Mouse (Mus musculus): ENCODE results near the gene Palld.

The Palld gene

DNA sequence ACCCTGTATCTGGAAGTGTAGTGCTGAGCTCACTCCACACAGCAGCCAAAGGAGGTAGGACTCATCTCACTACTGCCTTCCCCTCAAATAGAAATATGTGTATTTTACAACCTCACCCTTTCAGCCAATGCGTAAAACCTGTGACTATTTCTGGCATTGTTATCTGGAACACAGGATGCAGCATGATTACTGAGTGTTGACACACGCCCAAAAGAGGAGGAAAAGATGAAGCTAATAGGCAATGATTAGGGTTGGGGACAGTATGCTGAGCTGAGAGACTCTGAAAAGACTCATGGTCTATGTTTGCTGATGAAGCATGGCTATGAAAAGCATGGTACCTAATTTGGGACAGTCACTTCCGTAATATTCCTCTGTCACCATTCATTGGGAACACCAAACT, 124.3 kb downstream of the Palld start:
- in situ Hi-C loops (cut with MboI; ENCODE audit: unreplicated experiment in 2 of 2), result no loop called here

DNA sequence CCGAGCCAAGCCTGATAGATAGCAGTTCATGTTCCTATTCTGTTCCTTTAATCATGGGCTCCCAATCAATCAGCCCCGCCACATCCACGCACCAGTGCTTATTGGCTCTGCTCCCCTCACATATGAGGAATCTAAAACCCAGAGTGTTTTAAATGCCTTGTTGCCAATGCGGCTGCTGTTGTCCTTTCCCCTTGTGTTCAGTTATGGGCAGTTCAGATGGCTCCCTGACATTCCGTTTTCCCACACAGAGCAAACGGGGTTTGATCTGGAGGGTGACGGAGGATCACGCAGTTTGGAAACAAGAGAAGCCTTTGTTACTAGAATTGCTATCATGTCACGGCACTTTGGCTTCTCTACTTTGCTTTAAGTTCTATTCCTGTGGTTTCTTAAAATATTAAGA, 125.9 kb downstream of the Palld start:
- in situ Hi-C loops (cut with MboI; ENCODE audit: unreplicated experiment in 2 of 2), result no loop called here

DNA sequence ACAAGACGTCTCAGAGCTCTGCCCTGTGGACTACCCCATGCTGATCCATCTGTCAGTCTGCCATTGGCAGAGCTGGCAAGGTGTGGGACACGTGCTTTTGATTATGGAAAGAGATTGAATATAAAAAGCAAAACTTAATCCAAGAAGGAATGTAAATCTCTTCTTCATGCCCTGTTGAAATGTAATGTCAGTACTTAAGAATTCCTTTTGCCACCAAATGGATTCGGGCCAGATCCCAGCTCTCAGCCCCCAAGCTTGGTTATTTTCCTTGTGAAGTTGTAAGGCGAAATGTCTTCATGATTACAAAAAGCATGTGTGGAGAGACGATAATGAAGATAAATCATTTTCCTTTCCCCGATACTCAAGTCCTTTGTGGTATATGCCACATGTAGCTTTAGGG, 126.6 kb downstream of the Palld start:
- in situ Hi-C loops (cut with MboI; ENCODE audit: unreplicated experiment in 2 of 2), result no loop called here

DNA sequence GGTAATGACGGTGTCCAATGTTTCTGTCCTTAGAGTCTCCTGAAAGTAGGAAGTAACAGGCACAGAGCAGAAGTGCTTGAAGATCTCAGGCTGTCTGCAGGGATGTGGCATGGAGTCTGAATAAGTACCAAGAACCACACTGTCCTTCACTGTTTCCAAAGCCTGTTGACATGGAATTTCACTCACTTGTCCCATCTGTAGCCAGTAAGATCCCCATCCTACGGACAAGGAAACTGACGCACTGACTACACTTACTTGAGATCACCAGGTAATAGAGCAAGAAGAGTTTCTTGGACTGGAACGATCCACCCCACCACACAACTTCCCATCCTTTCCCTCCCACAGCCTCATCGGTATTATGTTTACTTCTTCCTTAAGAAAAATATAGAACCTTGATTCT, 128.3 kb downstream of the Palld start:
- in situ Hi-C loops (cut with MboI; ENCODE audit: unreplicated experiment in 2 of 2), result no loop called here

DNA sequence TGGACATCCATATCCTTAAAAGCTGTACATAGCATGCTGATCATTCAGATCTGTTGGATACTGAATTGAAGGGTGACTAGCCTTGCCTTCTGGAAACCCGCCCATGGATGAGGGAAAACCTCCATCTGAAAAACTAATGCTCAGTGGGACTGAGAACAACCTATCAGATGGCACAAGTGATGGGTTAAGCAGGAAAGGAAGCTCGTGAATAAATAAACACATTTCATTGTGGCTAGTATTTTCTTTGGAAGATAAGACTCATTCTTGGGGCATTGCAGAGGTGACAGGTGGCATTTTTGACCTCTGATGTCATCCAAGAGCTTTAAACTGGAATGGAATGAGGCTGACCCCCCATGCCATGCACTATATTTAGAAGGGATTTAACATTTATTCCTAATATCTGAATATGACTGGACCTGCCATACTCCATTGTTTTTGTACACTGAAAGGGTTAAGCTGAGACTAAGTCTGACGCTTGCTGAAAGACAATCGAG, 128.8 kb downstream of the Palld start:
- in situ Hi-C loops (cut with MboI; ENCODE audit: unreplicated experiment in 2 of 2), result no loop called here

DNA sequence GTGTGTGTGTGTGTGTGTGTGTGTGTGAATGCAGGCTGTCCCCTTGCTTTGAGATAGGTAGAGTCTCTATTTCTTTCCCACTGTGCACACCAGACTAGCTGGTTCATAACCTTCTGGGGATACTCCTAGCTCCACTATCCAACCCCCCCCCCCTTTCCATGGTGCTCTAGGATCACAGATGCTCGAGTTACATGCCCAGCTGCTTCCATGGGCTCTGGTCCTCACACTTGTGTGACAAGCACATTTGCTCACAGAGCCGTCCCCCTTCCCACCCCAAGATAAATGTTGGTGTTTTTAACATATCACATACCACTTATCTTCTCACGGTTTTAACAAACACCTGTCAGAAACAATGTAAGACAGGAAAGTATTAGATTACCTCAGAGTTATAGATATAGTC, 131.2 kb downstream of the Palld start:
- in situ Hi-C loops (cut with MboI; ENCODE audit: unreplicated experiment in 2 of 2), result no loop called here

DNA sequence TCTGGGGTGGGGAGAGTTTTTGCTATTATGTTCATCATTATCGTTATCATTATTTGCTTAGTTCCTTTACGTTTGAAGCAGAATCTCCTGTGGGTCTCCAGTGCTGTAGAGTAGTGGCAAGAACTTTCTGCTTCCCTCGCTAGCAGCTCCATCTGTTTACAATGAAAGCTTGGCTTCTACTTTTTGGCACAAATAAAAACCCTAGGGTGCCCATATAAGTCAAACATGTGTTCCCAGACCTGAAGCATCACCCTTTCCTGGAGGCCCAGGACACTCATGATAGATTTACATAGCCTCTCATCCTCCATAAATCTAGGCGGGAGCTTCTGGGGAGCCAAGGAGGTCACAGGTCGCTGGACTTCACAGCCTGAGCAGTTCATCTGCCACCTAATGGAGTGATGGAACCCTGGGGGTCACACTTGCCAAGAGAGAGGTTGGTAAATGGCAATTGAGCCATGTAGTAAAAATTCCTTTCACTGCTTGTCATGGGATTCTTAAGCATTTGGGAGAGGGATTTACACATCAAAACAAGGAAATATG, 133.1 kb downstream of the Palld start:
- in situ Hi-C loops (cut with MboI; ENCODE audit: unreplicated experiment in 2 of 2), result no loop called here

DNA sequence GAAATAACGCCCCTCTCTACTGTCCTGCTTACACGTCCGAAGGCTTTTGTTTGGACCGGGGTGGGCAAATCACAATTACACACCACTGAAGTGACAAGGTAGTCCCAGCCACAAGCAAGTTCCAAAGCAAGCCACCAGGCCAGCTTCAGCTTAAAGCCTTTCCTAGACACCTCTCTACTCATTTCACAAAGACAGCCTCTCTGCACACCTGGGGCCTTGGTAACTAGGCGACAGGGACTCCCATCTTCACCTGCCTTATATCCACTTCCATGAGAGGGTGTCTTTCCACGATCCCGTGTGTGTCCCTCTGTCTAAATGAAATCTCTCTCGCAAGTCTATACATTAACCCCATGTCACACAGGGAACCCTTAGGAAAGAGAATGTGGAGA, 142.3 kb downstream of the Palld start:
- in situ Hi-C loops (cut with MboI; ENCODE audit: unreplicated experiment in 2 of 2), result no loop called here

DNA sequence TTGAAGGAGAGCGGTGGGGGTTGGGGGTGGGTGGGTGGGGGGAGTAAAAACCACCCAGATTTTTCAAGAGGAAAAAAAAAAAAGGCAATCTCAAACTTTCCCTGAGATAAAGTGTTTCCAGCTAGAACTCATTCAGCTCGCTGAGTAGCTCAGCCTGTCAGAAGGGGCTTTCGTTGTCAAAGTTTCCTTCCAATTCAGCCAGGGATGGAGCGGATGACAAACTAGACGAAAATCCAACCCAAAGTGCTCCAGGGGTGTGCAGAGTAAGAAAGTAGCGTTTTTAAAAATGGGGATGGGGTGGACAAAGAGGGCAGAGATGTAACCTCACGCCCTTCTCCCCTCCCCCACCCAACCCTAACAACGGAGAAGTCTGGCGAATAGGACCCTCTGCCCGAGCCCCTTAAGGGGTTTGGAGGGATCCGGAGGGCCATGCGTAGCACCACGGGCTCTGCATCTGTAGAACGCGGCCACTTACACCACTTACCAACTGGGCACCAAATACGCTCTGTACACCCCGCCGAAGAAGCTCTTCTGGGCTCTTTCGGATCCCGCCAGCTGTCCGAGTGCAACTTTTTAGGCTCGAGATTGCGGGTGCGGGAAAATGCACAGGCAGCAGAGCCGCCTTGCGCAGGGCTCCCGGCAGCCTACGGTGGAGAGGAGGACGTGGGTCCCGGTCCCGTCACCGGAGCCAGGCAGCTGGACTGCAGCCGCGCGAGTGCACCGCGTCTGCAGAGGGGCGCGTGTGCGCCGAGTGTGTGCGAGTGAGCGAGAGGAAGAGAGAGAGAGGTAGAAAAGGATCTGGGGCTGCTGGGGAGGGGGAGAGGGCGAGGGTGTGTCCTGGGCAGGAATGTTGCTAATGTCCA, 142.9 kb downstream of the Palld start:
- in situ Hi-C loops (cut with MboI; ENCODE audit: unreplicated experiment in 2 of 2), result no loop called here

DNA sequence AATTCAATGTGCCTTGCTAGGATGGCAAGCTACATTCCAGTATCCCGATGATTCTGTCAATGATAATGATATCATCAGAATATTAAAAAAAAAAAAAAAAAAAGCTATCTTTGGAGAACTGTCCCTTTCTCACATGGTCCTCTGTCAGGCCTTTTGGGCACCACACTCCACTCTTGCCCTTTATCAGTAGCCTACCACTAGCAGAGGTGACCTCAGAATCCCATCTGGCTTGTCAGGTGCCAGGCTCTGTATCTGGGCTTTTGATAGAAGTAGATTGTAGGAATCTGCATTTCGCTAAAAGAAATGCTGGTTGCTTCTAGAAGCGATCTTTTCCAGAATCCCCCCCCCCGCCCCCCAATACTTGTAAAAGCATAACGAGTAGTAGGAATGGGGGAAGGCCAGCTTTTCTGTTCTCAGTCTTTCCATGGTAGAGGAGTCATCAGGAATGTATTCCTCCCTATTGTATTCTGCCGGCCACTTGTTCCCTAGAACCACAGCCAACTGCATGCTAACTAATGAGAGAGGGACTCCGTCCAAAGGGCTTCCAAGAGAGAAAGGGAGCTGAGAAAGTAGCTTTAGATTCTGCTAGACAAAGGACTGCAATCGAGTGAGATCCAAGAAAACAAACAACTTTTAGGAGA, 143.7 kb downstream of the Palld start:
- in situ Hi-C loops (cut with MboI; ENCODE audit: unreplicated experiment in 2 of 2), result no loop called here

DNA sequence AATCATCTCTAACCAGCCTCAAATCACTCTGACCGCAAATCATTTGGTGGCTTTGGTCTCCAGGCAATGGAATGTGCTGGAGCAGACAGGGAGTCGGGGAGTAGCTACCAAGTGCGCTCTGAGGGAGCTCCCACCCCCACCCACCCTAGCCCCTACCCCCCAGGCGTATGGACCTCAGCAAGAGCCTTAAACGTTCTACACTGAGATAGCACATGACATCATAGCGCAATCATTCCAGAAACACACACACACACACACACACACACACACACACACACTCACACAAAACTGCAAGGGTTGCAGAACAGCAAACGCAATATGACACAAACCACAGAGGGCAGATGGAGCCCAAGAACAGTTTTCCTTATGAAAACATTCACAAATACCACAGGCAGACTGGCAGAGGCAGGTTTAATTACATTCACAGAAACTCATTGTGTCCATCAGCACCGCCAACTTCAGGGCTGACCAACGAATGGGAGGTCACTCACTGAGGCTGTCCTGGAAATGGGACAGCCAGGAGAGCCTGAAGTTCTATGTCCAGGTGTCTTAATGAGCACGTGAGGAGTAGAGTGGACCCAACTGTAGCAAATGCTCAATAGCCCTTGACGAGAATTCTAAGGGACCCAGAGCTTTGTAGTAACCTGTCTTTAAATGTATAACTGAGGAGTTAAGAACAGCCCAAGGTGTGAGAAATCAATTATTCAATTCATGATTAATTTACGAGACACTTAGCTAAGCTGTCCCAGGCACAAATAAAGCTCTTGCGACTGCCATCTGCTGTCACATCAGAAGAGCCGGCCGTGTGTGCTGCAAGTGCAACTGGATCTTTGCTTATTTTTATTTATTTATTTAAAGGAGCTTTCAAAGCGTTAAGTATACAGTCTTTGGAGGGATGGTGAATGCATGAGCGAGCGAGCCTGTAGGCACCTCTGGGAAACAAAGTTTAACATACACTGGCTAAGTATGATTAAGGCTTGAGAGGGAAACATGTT, 145.2 kb downstream of the Palld start:
- in situ Hi-C loops (cut with MboI; ENCODE audit: unreplicated experiment in 2 of 2), result no loop called here

DNA sequence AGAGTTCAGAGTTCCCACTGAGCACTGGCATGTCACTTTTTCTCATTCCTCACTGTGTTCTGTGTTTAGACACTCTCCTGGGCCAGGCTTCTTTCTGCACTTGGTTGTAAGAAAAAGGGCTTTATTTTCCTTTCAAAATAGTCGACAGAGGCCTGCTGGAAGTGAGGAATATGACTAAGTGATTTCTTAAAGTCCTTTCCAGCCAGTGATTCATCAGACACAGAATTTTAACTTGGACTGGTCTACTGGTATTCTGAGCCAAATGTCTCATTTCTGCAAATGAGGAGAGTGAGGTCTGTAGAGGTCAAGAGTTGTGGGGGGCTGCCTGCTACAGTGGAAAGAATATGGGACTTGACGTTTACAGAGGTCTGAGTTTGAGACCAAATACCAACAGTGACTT, 147.3 kb downstream of the Palld start:
- in situ Hi-C loops (cut with MboI; ENCODE audit: unreplicated experiment in 2 of 2), result no loop called here

DNA sequence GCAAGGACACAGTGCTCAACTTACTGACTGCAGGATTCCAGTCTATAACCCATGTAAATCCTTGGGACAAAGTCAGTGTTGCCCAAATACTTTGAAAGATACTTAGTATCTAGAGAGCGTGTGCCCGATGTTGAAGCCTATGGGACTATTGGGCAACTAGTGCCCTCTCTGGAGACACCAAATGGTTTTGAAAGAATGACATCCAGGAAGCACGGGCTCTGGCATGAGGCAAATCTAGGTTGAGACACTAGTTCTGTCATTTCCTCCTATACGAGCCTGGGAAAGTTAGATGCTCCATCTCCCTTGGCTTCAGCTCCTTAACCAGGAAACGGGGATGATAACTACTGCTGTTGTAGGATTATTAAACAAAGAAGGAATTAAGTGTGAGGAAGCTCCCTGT, 155.4 kb downstream of the Palld start:
- in situ Hi-C loops (cut with MboI; ENCODE audit: unreplicated experiment in 2 of 2), result no loop called here

DNA sequence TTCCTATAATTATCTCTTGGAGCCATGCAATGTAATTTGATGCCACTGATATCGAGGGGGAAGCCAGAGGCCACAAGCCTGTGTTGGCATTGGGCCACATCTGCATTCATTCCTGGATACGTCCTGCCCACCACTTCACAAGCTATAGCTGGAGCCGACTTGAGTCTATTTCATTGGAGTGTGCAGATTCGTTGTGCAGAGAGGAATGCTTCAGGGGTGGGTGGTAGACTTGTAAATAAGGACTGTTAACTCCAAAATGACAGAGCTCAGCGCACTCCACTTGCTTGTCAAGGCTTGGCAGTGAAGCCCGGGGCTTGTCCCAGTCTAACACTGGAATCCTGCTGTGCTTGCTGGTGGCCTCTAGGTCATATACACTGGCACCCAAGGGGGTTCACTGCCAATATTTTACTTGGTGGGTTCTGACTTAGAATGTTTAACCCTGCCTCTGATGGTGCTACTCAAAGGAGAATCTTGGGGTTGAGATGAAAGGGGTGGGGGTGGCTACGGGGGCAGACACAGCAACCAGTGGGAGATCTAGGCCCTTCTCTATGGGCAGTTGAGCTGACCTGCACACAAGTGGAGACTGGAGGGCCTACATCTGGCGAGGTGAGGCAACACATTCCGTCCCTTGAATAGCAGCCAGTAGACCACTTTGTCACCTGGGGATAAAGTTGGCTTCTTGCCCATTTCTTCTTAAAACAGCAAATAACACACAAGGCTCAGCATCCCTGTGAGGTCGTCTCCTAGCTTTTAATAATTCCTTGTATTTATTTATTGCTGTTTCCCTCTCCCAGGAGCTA, 157.1 kb downstream of the Palld start:
- in situ Hi-C loops (cut with MboI; ENCODE audit: unreplicated experiment in 2 of 2), result no loop called here

DNA sequence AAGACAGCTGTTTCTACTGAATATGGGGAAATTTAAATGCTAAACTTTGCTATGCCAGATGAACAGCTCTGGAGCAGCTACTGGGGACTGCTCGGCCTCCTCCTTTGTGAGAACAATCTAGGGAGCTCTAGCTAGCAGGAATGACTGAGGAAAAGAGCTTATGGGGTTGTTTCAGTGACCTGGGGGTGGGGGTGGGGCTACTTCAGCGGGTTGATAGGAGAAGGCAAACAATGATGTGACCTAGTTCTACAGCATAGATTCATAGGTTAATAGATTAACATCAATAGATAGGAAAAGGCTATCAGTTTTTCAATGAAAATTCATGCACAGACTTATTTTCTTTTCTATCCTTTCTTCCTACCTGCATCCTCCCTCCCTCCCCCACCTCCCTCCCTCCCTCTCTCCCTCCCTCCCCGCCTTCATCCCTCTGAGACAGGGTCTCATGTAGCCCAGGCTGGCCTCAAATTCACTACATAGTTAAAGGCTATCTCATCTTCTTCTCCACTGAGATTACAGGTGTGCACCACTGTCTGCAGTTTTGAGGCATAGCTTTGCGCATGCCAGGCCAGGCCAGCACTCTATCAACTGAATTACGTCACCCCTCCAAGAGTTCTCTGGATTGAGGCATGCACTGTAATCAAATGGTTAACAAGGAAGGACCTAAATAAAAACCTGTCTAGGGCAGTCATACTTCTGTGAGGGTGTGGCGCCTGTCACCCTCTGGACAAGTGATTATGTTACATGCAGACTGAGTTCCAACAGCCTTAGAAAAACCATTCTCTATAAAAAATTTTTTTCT, 158.5 kb downstream of the Palld start:
- in situ Hi-C loops (cut with MboI; ENCODE audit: unreplicated experiment in 2 of 2), result no loop called here

DNA sequence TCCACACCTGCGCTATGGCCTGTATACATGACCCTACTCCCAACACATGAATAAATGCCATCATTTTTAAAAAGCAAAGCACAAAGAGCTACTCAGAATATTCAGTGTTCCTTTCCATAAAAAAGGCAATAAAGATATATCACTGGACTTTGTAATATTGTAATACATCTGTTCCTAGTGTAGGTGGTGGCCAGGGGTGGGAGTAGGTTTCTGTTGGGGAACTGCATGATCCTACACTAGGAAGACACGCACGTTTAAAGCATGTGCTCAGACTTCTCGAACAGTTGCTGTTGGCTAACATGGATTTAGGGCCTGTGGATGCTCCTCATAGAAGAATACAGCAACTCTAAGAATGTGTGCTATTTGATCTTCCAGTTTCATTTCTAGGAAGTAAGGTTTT, 165.0 kb downstream of the Palld start:
- in situ Hi-C loops (cut with MboI; ENCODE audit: unreplicated experiment in 2 of 2), result no loop called here

DNA sequence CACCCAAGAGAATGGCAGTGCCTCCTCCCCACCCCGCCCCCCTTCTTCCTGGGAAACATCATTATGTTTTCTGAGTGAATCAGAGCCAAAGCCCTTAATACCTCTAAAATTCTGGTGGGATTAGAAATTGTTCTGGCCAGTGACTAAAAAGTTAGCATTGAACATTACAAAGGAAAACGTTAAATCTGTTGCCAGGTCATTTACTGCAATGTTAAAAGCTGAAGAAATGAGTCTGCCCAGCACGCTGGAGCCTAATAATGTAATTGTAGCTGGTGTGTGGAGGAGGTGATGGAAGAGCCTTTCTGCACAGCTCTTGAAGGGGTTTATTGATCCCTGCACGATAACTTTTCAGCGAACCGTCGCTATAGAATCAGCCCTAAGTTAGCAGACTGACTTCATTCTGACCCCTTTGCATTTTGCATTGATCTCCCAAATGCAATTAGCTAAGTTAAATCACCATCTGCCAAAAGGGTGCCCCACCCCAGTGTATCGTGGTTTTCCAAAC, 165.7 kb downstream of the Palld start:
- in situ Hi-C loops (cut with MboI; ENCODE audit: unreplicated experiment in 2 of 2), result no loop called here

DNA sequence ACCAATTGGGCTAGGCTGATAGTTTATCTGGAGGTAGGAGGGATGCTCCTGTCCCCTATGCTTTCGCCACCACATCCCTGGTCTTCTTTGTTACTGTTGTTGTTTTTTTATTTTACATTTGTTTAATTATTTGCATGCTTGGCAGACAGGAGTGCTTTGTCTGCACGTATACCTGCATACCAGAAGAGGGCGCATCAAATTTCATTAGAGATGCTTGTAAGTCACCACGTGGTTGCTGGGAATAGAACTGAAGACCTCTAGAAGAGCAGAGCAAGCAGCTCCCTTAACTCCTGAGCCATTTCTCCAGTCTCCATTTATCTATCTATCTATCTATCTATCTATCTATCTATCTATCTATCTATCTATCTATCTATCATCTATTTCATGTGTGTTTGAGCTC, 166.4 kb downstream of the Palld start:
- in situ Hi-C loops (cut with MboI; ENCODE audit: unreplicated experiment in 2 of 2), result no loop called here

DNA sequence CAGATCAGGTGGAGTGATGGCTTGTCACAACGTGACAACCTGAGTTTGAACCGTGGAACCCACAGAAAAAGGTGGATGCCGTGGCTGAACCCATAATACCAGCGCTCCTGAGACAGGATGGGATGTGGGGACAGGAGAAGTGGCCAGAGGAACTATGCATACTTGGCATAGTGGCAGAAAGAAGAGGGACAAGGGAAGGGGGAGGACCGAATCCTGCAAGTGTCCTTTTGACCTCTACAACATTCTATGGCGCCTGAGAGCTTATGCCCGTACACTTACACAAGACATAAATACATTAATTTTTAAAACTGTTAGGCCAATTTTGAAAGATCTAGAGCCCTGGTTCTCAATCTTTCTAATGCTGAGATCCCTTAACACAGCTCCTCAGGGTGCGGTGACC, 168.3 kb downstream of the Palld start:
- in situ Hi-C loops (cut with MboI; ENCODE audit: unreplicated experiment in 2 of 2), result no loop called here

All from v-Abl transformed pro-B cells (cell line).